Mouse (Mus musculus) adrenal gland, postnatal 36 days (tissue): ENCODE data around the gene Kcnmb3. TPM values are rescaled to one million over a fixed set of nuclear protein-coding genes. Genes with fewer than 3 reads are reported as not detected.
A peak's percentile ranks its signal among the peaks of the same experiment; 100 is the strongest.

Source experiments
- DNase-seq, 2 experiments: peaks; one replicate each; pipeline ENCODE4 v3.0.0; 2021; ENCODE audit warnings: mixed read lengths in 1 of 2
- total RNA-seq, 2 experiments: library from RNA; stranded (reverse); gene quantifications; 2 replicates each; pipeline ENCODE4 v1.2.3; 2021

The Kcnmb3 gene
- total RNA-seq, 2 experiments from 2014 or later = 0.16 to 1.7 TPM

- DNase-seq = no peak
Measured at GRCm38 (mm10) chr3:32495088-32495770, 3.2 kb upstream of the Kcnmb3 start.

- DNase-seq = no peak
Measured at GRCm38 (mm10) chr3:32494387-32495087, 2.5 kb upstream of the Kcnmb3 start.

GRCm38 (mm10) chr3:32490928-32491315 is 1.1 kb downstream of the Kcnmb3 start:
- DNase-seq = no peak

- DNase-seq = no peak
Measured at GRCm38 (mm10) chr3:32490076-32490927, 1.7 kb downstream of the Kcnmb3 start.

- no peak for DNase-seq
Measured at GRCm38 (mm10) chr3:32488172-32488571, 3.9 kb downstream of the Kcnmb3 start.

GRCm38 (mm10) chr3:32486543-32486942 is 5.5 kb downstream of the Kcnmb3 start:
- no peak for DNase-seq

GRCm38 (mm10) chr3:32483035-32483434 is 9.0 kb downstream of the Kcnmb3 start:
- no peak for DNase-seq

GRCm38 (mm10) chr3:32479961-32480360 is 12.1 kb downstream of the Kcnmb3 start:
- DNase-seq = no peak

- DNase-seq = no peak
Measured at GRCm38 (mm10) chr3:32473184-32473583, 18.8 kb downstream of the Kcnmb3 start.

- DNase-seq = no peak
Measured at GRCm38 (mm10) chr3:32472191-32472900, 19.7 kb downstream of the Kcnmb3 start.

GRCm38 (mm10) chr3:32471098-32471497 is 20.9 kb downstream of the Kcnmb3 start:
- DNase-seq = no peak

GRCm38 (mm10) chr3:32470449-32470848 is 21.6 kb downstream of the Kcnmb3 start:
- DNase-seq = no peak

- DNase-seq = no peak
Measured at GRCm38 (mm10) chr3:32468411-32468810, 23.6 kb downstream of the Kcnmb3 start.

- no peak for DNase-seq
Measured at GRCm38 (mm10) chr3:32467321-32467720, 24.7 kb downstream of the Kcnmb3 start.

- DNase-seq = peak; percentile 64 to 77
Measured at GRCm38 (mm10) chr3:32459777-32460176, 32.3 kb downstream of the Kcnmb3 start.

- no peak for DNase-seq
Measured at GRCm38 (mm10) chr3:32454329-32455021, 37.6 kb downstream of the Kcnmb3 start.

GRCm38 (mm10) chr3:32441710-32442109 is 50.3 kb downstream of the Kcnmb3 start:
- DNase-seq = no peak

GRCm38 (mm10) chr3:32438716-32439115 is 53.3 kb downstream of the Kcnmb3 start:
- DNase-seq = peak; percentile 41 to 53

- DNase-seq = no peak
Measured at GRCm38 (mm10) chr3:32437820-32438219, 54.2 kb downstream of the Kcnmb3 start.

- no peak for DNase-seq
Measured at GRCm38 (mm10) chr3:32437297-32437696, 54.7 kb downstream of the Kcnmb3 start.

GRCm38 (mm10) chr3:32436101-32436500 is 55.9 kb downstream of the Kcnmb3 start:
- DNase-seq = no peak

- DNase-seq = no peak
Measured at GRCm38 (mm10) chr3:32434016-32434415, 58.0 kb downstream of the Kcnmb3 start.
